Mouse (Mus musculus) liver, adult 2 months (tissue): ENCODE data around the gene Rsrc1.

Source experiments
- CTCF ChIP-seq: fragments of 200-500 bp; IDR thresholded peaks from 2 replicates; pipeline ENCODE4 v1.5.1; 2011; ENCODE audit warnings: low read depth, low read length, control low read depth
- POLR2A ChIP-seq: fragments of 200-500 bp; IDR thresholded peaks from 2 replicates; pipeline ENCODE4 v1.6.1; 2011; ENCODE audit warnings: low read length, control low read depth; ENCODE audit not compliant: insufficient read depth; ENCODE audit errors: extremely low read depth

- no peak for TF ChIP-seq POLR2A
- TF ChIP-seq CTCF, result no peak
Measured at GRCm38 (mm10) chr3:66939675-66940074, 41.5 kb upstream of the Rsrc1 start.
